Mouse (Mus musculus) erythroblast, embryonic 14.5 days (primary cell): ENCODE data around the gene Mrps12.

Experiments
- GATA1 ChIP-seq: IDR thresholded peaks from 2 replicates; pipeline ENCODE4 v1.6.1; 2012; ENCODE audit warnings: low read length, inconsistent platforms, mixed read lengths
- TAL1 ChIP-seq: IDR thresholded peaks from 3 replicates; pipeline ENCODE4 v1.6.1; 2012; ENCODE audit warnings: low read length, inconsistent platforms, mixed read lengths

DNA sequence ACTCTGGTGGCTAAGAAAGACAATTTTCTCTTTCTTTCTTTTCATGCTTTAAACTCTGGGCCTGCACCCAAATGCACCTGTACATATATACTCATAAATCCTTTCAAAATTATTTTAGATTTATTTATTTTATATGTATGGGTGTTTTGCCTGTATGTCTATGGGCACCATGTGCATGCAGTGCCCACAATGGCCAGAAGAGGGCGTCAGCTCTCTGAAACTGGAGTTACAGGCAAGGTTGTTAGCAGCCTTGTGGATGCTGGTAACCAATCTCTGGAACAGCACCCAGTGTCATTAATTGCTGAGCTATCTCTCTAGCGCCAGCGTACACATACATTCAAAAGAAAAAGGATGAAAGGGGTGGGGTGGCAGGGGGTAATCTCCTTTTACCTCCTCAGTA lies 30.7 kb downstream of the Mrps12 start:
- TF ChIP-seq TAL1, result no peak
- no peak for TF ChIP-seq GATA1
